Mouse (Mus musculus) neural tube, embryonic 13.5 days (tissue): ENCODE measurements around the gene Nid2. TPM values are rescaled to one million over a fixed set of nuclear protein-coding genes. Genes with fewer than 3 reads are reported as not detected.
A peak's percentile ranks its signal among the peaks of the same experiment; 100 is the strongest.

ENCODE experiments used
- ATAC-seq: fragments of 200-750 bp; cut with Nextera tagmentation; 2 replicates; pipeline ENCODE4 v1.8.0; 2017; ENCODE audit warnings: low read depth, mild to moderate bottlenecking, moderate TSS enrichment, moderate library complexity
- H3K27ac ChIP-seq: fragments of 300-500 bp; sonication (generic); replicated peaks from 2 replicates; pipeline ENCODE4 v1.5.1; 2015; ENCODE audit warnings: moderate library complexity, mild to moderate bottlenecking, inconsistent platforms
- H3K27me3 ChIP-seq: fragments of 300-500 bp; sonication (generic); 2 replicates; pipeline ENCODE4 v1.6.1; 2015; ENCODE audit warnings: mild to moderate bottlenecking, inconsistent platforms
- H3K36me3 ChIP-seq: fragments of 300-500 bp; sonication (generic); 2 replicates; pipeline ENCODE4 v1.6.1; 2015; ENCODE audit warnings: mild to moderate bottlenecking, inconsistent platforms
- H3K4me1 ChIP-seq: fragments of 300-500 bp; sonication (generic); replicated peaks from 2 replicates; pipeline ENCODE4 v1.6.1; 2015; ENCODE audit warnings: inconsistent platforms
- H3K4me2 ChIP-seq: fragments of 300-500 bp; sonication (generic); 2 replicates; pipeline ENCODE4 v1.6.1; 2015; ENCODE audit warnings: inconsistent platforms, mild to moderate bottlenecking, moderate library complexity
- H3K4me3 ChIP-seq: fragments of 300-500 bp; sonication (generic); 2 replicates; pipeline ENCODE4 v1.5.1; 2015; ENCODE audit warnings: mild to moderate bottlenecking, inconsistent platforms
- H3K9ac ChIP-seq: fragments of 300-500 bp; sonication (generic); 2 replicates; pipeline ENCODE4 v1.6.1; 2015; ENCODE audit warnings: moderate library complexity, mild to moderate bottlenecking, inconsistent platforms
- H3K9me3 ChIP-seq: fragments of 300-500 bp; sonication (generic); 2 replicates; pipeline ENCODE4 v1.6.1; 2016; ENCODE audit warnings: inconsistent platforms
- WGBS: fragments of 180-500 bp; shearing (Covaris S2); methylation state at CpG from one replicate; pipeline ENCODE4 v1.1.7; 2015; 5-methylcytosine and 5-hydroxymethylcytosine counted together
- polyA plus RNA-seq: library from polyadenylated mRNA; unstranded; fragments of >200 nt; fragmentation: Nextera tagmentation; extraction: Ambion mirVana; gene quantifications from 2 replicates; pipeline ENCODE4 v1.2.1, GENCODE M21; 2015

Nid2 gene
- polyA plus RNA-seq, 1 experiment from 2014 or later, result 56.6 TPM

DNA sequence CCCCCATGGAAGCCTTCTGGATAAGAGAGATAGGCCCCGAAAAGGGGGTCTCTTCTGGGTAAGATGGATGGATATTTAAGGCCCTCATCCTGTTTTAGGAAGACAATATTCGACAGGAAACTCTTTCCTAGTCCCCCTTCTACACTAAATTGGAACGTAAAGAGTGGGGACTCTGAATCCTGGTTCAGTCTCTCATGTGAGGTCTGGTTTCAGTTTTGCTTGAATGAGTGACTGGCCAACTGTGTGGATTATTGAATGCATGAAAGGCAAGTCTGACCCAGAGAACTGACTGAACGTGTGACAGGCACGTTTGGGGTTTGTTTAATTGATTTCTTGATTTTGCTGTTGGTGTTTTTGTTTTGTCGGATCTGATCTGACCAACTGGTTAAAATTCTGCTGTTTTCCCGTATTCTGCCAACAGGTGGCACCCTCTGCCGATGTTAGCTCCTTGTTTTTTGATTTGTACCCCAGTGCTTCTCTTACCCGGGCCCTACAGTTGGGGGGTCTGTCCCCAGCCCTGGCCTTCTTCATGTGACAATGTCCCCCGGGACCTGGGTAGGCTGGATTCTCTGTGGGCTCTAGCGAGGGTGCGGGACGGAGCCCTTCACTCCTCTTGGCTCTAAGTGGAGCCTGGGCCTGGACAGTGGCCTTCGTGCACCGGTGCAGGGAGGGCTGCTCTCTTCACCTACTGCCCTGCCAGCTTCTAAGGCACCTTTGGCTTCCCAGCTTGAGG, 88.7 kb downstream of the Nid2 start:
- Histone ChIP-seq H3K9ac (peak overlapping the region; percentile 59; the same call in 1 of the 2 replicates), H3K4me1 (0 out of 2 replicates have a peak, but pooled peaks cover 3% of the 10 kb centered on the region), H3K27ac (no peak overlapping the region), H3K4me2 (peak overlapping the region; percentile 50), H3K27me3 (no peaks in the 10 kb centered on the region), H3K4me3 (peak overlapping the region; percentile 16; the same call in 1 of the 2 replicates), H3K36me3 (no peaks in the 10 kb centered on the region), H3K9me3 (no peaks in the 10 kb centered on the region)
- 26% methylated on average over 15 of the region's 15 CpGs for WGBS
- peak; percentile 85 for ATAC-seq

DNA sequence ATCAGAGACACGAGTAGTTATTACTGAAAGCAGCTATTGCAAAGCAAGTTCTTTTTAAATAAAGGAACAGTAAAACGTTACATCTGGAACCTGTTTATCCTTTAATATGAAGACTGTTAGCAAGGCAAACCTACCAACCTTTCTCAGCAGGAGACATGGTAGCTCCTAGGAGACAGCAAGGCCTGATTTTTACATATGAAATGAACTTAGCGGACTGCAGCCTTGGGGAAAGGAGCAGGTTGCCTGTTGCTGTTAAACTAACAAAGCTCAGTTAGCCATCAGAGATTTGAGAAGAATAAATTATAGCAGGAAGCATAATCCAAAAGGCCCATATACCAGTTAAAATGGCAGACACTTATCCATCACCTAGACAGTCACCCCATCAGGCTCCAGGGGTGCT, 102.4 kb downstream of the Nid2 start:
- no peak for ATAC-seq
- Histone ChIP-seq H3K27ac (no peak overlapping the region), H3K36me3 (no peaks in the 10 kb centered on the region), H3K9ac (no peak overlapping the region), H3K4me1 (no peaks in the 10 kb centered on the region), H3K9me3 (no peaks in the 10 kb centered on the region), H3K4me2 (no peak overlapping the region), H3K4me3 (no peak overlapping the region), H3K27me3 (no peaks in the 10 kb centered on the region)
- WGBS, result 50% methylated on average over 3 of the region's 3 CpGs

DNA sequence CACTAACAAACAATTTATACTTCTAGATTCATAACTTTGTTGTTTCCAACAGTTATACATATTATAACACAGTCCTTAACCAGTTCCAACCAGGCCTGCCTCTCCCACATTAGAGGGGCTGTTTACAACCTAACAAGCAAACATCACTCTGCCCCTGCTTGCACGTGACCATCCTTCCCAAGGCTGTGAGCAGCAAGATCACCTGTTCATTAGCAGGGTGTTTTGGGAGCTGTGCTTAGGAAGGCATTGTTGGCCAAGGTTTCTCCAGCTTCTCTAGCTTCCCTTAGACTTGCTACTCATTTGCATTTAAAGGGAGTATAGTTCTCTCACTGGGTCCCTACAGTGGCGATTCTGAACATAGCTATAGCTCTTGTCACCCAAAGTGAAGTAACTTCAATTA, 107.2 kb downstream of the Nid2 start:
- no peak overlapping the region for H3K4me3 ChIP-seq
- ATAC-seq, result no peak
- H3K27me3 ChIP-seq, result no peaks in the 10 kb centered on the region
- no peaks in the 10 kb centered on the region for H3K9me3 ChIP-seq
- H3K4me1 ChIP-seq, result 0 out of 2 replicates have a peak, but pooled peaks cover 2% of the 10 kb centered on the region
- no peaks in the 10 kb centered on the region for H3K36me3 ChIP-seq
- H3K27ac ChIP-seq, result no peak overlapping the region
- 68% methylated on average over 2 of the region's 2 CpGs for WGBS
- no peak overlapping the region for H3K9ac ChIP-seq
- H3K4me2 ChIP-seq, result no peak overlapping the region

DNA sequence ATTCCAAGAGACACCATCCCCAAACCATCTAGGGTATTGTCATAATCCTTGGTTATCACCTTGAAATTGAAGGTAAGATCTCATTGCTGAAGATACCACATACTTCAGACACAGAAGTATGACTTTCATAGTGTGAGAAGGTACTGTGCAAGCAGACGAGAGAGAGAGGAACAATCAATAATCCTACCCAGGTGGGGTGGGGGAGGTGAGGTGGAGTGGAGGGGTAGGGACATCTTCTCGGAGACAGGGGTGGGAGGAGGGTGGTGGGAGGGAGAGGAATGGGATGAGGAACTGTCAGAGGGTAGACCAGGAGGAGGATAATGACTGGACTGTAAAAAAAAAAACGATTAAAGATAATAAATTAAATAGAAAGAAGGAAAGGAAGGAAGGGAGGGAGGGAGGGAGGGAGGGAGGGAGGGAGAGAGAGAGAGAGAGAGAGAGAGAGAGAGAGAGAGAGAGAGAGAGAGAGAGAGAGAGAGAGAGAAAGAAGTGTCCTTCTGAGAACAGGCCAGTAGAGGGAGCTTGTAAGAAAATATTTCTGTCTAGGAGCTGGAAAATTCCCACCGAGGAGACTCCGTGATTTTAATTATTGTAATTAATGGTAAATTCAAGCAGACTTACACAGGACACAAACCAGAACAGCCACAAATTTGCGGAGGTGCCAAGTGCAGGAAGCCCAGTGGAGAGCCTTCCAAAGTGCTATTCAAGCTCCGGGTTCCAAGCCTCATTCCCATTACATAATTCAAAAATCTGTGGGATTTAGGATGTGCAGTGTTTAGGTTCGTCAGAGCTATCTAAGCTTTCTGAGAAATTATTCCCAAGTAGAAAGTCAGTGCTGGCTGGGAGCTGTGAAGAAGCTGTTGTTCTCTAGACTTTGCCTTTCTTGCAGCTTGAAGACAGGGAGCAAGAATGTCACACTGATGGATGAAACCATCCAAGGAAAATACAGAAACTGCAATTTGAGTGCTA, 108.0 kb downstream of the Nid2 start:
- Histone ChIP-seq H3K27me3 (no peaks in the 10 kb centered on the region), H3K27ac (no peak overlapping the region), H3K4me3 (no peak overlapping the region), H3K9ac (no peak overlapping the region), H3K9me3 (no peaks in the 10 kb centered on the region), H3K4me2 (no peak overlapping the region), H3K4me1 (0 out of 2 replicates have a peak, but pooled peaks cover 2% of the 10 kb centered on the region), H3K36me3 (no peaks in the 10 kb centered on the region)
- peak; percentile 36; the same call in 1 of the 2 replicates for ATAC-seq
- 49% methylated on average over 7 of the region's 8 CpGs for WGBS

DNA sequence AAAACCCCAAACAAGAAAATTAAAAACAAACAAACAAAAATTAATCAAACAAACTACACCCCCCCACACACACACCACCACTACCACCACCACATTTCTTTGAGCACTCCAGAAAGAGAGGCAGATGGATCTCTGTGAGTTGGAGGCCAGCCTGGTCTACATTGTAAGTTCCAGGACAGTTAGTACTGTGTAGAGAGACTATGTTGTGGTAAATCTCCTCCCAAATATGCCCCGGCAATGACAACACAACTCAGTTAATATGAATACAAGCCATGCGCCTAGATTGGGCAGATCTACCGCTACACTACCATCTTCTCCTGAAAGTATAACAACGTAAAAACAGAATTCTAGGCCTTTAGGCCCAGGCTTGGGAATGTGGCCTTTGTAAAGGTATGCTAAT, 109.2 kb downstream of the Nid2 start:
- H3K27me3 ChIP-seq, result no peaks in the 10 kb centered on the region

More for the DNA sequence above, 109.2 kb downstream of the Nid2 start:
- ATAC-seq, result no peak
- no peaks in the 10 kb centered on the region for H3K36me3 ChIP-seq
- no peak overlapping the region for H3K9ac ChIP-seq
- no peak overlapping the region for H3K4me2 ChIP-seq
- 0 out of 2 replicates have a peak, but pooled peaks cover 2% of the 10 kb centered on the region for H3K4me1 ChIP-seq
- WGBS, result 95% methylated on average over 4 of the region's 4 CpGs
- H3K27ac ChIP-seq, result no peak overlapping the region
- no peaks in the 10 kb centered on the region for H3K9me3 ChIP-seq
- no peak overlapping the region for H3K4me3 ChIP-seq

Other genes with a start within 250 kb of the Nid2 start
- 0.25 and 0.51 TPM in 2 replicates for gene Gm2244, start 201.3 kb upstream of the Nid2 start, polyA plus RNA-seq
- gene Gm2237, start 166.1 kb upstream of the Nid2 start, polyA plus RNA-seq, result 4.1 and 5.1 TPM in 2 replicates
- gene Gm5458, start 148.7 kb upstream of the Nid2 start, polyA plus RNA-seq, result not detected in 2 replicates
- 213 and 226 TPM in 2 replicates for gene Rtraf, start 72.6 kb downstream of the Nid2 start, polyA plus RNA-seq
- gene Gng2, start 226.4 kb downstream of the Nid2 start, polyA plus RNA-seq, result 299 and 332 TPM in 2 replicates